Mouse (Mus musculus) fat pad, adult 2 months (tissue): ENCODE data around the gene Anapc2.

Experiments used
- DNase-seq: peaks from one replicate; pipeline ENCODE4 v3.0.0-alpha.2; 2011; ENCODE audit warnings: low read depth, low spot score; ENCODE audit errors: extremely low read depth

Gene Anapc2

GRCm38 (mm10) chr2:25303452-25303851 is 31.2 kb downstream of the Anapc2 start:
- no peak for DNase-seq

GRCm38 (mm10) chr2:25303931-25304656 is 31.8 kb downstream of the Anapc2 start:
- no peak for DNase-seq

GRCm38 (mm10) chr2:25304657-25305541 is 32.6 kb downstream of the Anapc2 start:
- DNase-seq = no peak

- DNase-seq = no peak
Measured at GRCm38 (mm10) chr2:25305587-25306359, 33.5 kb downstream of the Anapc2 start.

GRCm38 (mm10) chr2:25310180-25310579 is 37.9 kb downstream of the Anapc2 start:
- DNase-seq = no peak

- no peak for DNase-seq
Measured at GRCm38 (mm10) chr2:25310969-25311368, 38.7 kb downstream of the Anapc2 start.

- DNase-seq = no peak
Measured at GRCm38 (mm10) chr2:25311491-25311891, 39.2 kb downstream of the Anapc2 start.

- no peak for DNase-seq
Measured at GRCm38 (mm10) chr2:25318119-25318966, 46.1 kb downstream of the Anapc2 start.

- DNase-seq = no peak
Measured at GRCm38 (mm10) chr2:25318971-25319773, 46.9 kb downstream of the Anapc2 start, which contains the start of gene Grin1. Gene Grin1 (minus strand): TSS chr2:25319187.

- DNase-seq = no peak
Measured at GRCm38 (mm10) chr2:25320084-25320483, 47.8 kb downstream of the Anapc2 start.

GRCm38 (mm10) chr2:25326036-25326435 is 53.8 kb downstream of the Anapc2 start:
- no peak for DNase-seq

GRCm38 (mm10) chr2:25328440-25328839 is 56.2 kb downstream of the Anapc2 start:
- DNase-seq = no peak

GRCm38 (mm10) chr2:25331470-25331869 is 59.2 kb downstream of the Anapc2 start:
- DNase-seq = no peak

- DNase-seq = peak; percentile 82
Measured at GRCm38 (mm10) chr2:25332286-25333160, 60.2 kb downstream of the Anapc2 start, which contains the start of gene Man1b1. Gene Man1b1 (plus strand): TSS chr2:25332338.

- DNase-seq = no peak
Measured at GRCm38 (mm10) chr2:25333569-25333968, 61.3 kb downstream of the Anapc2 start.
